Mouse (Mus musculus) olfactory bulb, adult 2 months (tissue): Measurements from ENCODE around the gene Iqcf6.

Experiments
- CTCF ChIP-seq: fragments of 200-500 bp; IDR thresholded peaks from 2 replicates; pipeline ENCODE4 v1.5.1; 2012; ENCODE audit warnings: low read depth, mild to moderate bottlenecking, low read length, moderate library complexity; ENCODE audit not compliant: insufficient read depth
- POLR2A ChIP-seq: fragments of 200-500 bp; IDR thresholded peaks from 2 replicates; pipeline ENCODE4 v1.6.1; 2012; ENCODE audit warnings: mild to moderate bottlenecking, low read depth, low read length, moderate library complexity; ENCODE audit not compliant: insufficient read depth

DNA sequence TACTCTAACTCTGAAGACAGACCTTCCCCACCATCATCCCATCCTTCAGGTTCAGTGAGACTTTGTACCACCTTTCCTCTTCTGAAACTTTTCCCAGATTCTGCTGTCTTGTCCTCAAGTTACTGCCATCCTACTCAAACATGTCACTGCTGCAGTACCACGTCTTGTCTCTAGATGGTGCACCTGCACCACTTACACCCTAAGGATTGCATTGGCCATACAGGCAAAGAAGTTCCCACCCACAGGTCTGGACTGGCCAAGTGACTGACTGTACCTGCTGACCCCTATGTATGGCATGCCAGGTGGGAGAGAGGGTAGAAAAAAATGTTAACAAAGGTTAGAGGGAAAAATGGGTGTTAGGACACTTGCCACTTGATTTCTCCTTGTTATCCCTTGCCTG, 49.1 kb downstream of the Iqcf6 start:
- TF ChIP-seq POLR2A (no peak), CTCF (0 out of 2 replicates have a peak, but pooled peaks have one; percentile 11)
